Mouse (Mus musculus): ENCODE data around the gene Gm42906.

DNA sequence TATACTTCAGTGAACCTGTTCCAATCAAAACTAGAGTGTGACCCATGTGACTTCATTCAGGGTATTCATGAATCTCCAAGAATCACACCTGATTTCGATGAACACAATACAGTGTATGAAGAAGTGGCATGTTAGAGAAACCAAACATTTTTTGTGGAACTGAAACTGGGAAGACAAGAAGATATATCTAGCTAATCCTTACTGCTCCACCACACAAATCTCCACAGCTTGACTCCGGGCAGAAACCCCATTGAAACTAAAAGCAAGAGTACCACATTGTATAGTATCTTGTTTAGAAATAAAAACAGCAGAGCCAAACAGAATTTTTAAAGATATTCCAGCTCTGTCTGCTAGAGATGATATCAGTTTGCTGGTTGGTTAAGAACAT lies 27.4 kb downstream of the Gm42906 start:
- TF ChIP-seq CTCF (conservative IDR thresholded peaks at IDR 0.05; ENCODE audit: low read length) (no peak), POU5F1 (IDR thresholded peaks at IDR 0.05; ENCODE audit: borderline replicate concordance, low read length) (no peak)
